Mouse (Mus musculus): ENCODE data around the gene Slc16a4.

DNA sequence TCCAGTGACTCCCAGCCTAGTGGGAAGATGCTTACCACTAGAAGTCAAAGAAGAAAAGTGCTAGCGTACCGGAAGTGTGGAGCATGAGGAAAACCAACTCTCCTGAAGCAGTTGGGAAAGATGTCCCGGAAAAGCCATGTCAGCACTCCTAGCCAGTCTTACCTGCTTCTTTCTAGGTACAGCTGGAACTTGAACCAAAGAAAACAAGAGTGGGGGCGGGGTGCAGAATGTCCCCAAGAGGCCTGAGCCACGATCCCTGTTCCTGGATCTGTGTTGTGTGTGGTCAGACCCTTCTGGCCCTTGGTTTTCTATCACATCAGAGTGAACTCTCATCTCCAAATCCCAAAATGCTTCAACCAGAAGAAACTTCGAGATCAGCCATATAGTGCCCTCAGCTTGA is 44.2 kb upstream of the Slc16a4 start:
- TF ChIP-seq POLR2A (IDR thresholded peaks at IDR 0.05; ENCODE audit: low read depth, low read length) (no peak), CTCF (conservative IDR thresholded peaks at IDR 0.05; ENCODE audit: insufficient read depth, insufficient read length, low read depth, low read length) (no peak)
